Mouse (Mus musculus): ENCODE measurements around the gene Atf7ip2. TPM values are rescaled to one million over a fixed set of nuclear protein-coding genes. Genes with fewer than 3 reads are reported as not detected.

Gene Atf7ip2
- polyA plus RNA-seq, 1 experiment = not detected

DNA sequence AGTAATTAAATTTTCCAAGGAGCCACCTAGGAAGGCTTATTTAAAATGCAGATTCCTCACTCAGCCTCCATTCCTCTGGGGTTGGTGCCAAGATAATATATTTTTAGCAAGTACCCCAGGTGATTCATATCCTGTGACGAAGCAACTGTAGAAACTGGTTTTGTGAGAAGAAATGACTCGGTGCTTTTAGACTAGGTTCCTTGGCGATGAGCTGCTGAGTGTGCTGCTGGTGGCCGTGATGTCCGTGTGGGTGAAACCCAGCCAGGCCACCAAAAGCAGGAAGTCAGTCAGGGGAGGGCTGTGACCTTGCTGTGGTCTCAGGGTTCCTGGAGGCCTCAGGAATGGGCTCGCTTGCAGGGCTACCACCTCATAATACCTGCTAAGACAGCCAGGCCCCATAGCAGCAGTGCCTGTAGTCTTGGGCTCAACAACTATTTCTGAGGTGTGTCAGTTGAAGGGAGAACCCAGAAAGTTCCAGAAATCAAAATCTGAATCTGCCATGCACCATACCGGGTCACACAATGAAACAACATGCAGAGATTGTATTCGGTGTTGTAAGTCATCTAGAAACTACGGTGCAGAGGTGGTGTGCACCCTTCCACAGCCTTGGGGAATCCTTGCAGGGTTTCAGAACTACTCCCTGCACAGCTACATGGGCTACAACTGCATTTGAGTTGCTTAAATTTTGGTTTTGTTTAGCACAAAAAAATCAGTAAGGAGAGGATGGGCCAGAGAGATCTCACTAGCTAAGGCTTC is 94.2 kb downstream of the Atf7ip2 start:
- DNase-seq = no peak
- Histone ChIP-seq H3K36me3 (ENCODE audit: control insufficient read depth, insufficient read depth, low read length) (no peaks in the 10 kb centered on the region), H3K4me3 (ENCODE audit: control insufficient read depth, insufficient read depth, low read length) (no peak overlapping the region), H3K27me3 (ENCODE audit: control insufficient read depth, insufficient read depth, low read length) (no peaks in the 10 kb centered on the region), H3K4me1 (replicated peaks; ENCODE audit: control insufficient read depth, insufficient read depth, low read length) (peaks cover 23% of the 10 kb centered on the region), H3K27ac (ENCODE audit: control insufficient read depth, insufficient read depth, low read length) (no peak overlapping the region)
- TF ChIP-seq POLR2A (IDR thresholded peaks at IDR 0.05; ENCODE audit: control insufficient read depth, extremely low read depth, insufficient read depth, low read length, poor library complexity) (no peak), CTCF (IDR thresholded peaks at IDR 0.05; ENCODE audit: borderline replicate concordance, control insufficient read depth, extremely low read depth, insufficient read depth, low read length, poor library complexity) (no peak)
- 32% methylated on average over 9 of the region's 9 CpGs for WGBS

GRCm38 (mm10) chr16:10288115-10288514 is 95.6 kb downstream of the Atf7ip2 start:
- Histone ChIP-seq H3K4me3 (ENCODE audit: control insufficient read depth, insufficient read depth, low read length) (no peak overlapping the region), H3K4me1 (replicated peaks; ENCODE audit: control insufficient read depth, insufficient read depth, low read length) (peaks cover 23% of the 10 kb centered on the region), H3K36me3 (ENCODE audit: control insufficient read depth, insufficient read depth, low read length) (no peaks in the 10 kb centered on the region), H3K27me3 (ENCODE audit: control insufficient read depth, insufficient read depth, low read length) (no peaks in the 10 kb centered on the region), H3K27ac (ENCODE audit: control insufficient read depth, insufficient read depth, low read length) (no peak overlapping the region)
- DNase-seq = no peak
- 93% methylated on average over 6 of the region's 6 CpGs for WGBS
- TF ChIP-seq CTCF (IDR thresholded peaks at IDR 0.05; ENCODE audit: borderline replicate concordance, control insufficient read depth, extremely low read depth, insufficient read depth, low read length, poor library complexity) (no peak), POLR2A (IDR thresholded peaks at IDR 0.05; ENCODE audit: control insufficient read depth, extremely low read depth, insufficient read depth, low read length, poor library complexity) (no peak)

- H3K36me3 ChIP-seq (ENCODE audit: control insufficient read depth, insufficient read depth, low read length) = no peaks in the 10 kb centered on the region
- no peak for DNase-seq
- no peak overlapping the region for H3K4me3 ChIP-seq (ENCODE audit: control insufficient read depth, insufficient read depth, low read length)
- no peaks in the 10 kb centered on the region for H3K4me1 ChIP-seq (replicated peaks; ENCODE audit: control insufficient read depth, insufficient read depth, low read length)
- WGBS = 81% methylated on average over 10 of the region's 10 CpGs
- TF ChIP-seq POLR2A (IDR thresholded peaks at IDR 0.05; ENCODE audit: control insufficient read depth, extremely low read depth, insufficient read depth, low read length, poor library complexity) = no peak
- TF ChIP-seq CTCF (IDR thresholded peaks at IDR 0.05; ENCODE audit: borderline replicate concordance, control insufficient read depth, extremely low read depth, insufficient read depth, low read length, poor library complexity) = no peak
- H3K27me3 ChIP-seq (ENCODE audit: control insufficient read depth, insufficient read depth, low read length) = no peaks in the 10 kb centered on the region
- H3K27ac ChIP-seq (ENCODE audit: control insufficient read depth, insufficient read depth, low read length) = no peak overlapping the region
These were observed 105.5 kb downstream of the Atf7ip2 start for GRCm38 (mm10) chr16:10297696-10298644.

- no peak for TF ChIP-seq CTCF (IDR thresholded peaks at IDR 0.05; ENCODE audit: borderline replicate concordance, control insufficient read depth, extremely low read depth, insufficient read depth, low read length, poor library complexity)
- TF ChIP-seq POLR2A (IDR thresholded peaks at IDR 0.05; ENCODE audit: control insufficient read depth, extremely low read depth, insufficient read depth, low read length, poor library complexity) = no peak
- Histone ChIP-seq H3K27me3 (ENCODE audit: control insufficient read depth, insufficient read depth, low read length) (no peaks in the 10 kb centered on the region), H3K27ac (ENCODE audit: control insufficient read depth, insufficient read depth, low read length) (no peak overlapping the region), H3K4me1 (replicated peaks; ENCODE audit: control insufficient read depth, insufficient read depth, low read length) (no peaks in the 10 kb centered on the region), H3K36me3 (ENCODE audit: control insufficient read depth, insufficient read depth, low read length) (no peaks in the 10 kb centered on the region), H3K4me3 (ENCODE audit: control insufficient read depth, insufficient read depth, low read length) (no peak overlapping the region)
- DNase-seq = no peak
- whole genome bisulfite sequencing = 85% methylated on average over 8 of the region's 8 CpGs
These were observed 107.1 kb downstream of the Atf7ip2 start for GRCm38 (mm10) chr16:10299637-10300036.

GRCm38 (mm10) chr16:10300231-10301186 is 108.0 kb downstream of the Atf7ip2 start:
- H3K27ac ChIP-seq (ENCODE audit: control insufficient read depth, insufficient read depth, low read length) = no peak overlapping the region
- WGBS = 85% methylated on average over 3 of the region's 3 CpGs
- no peaks in the 10 kb centered on the region for H3K4me1 ChIP-seq (replicated peaks; ENCODE audit: control insufficient read depth, insufficient read depth, low read length)
- no peak overlapping the region for H3K4me3 ChIP-seq (ENCODE audit: control insufficient read depth, insufficient read depth, low read length)
- TF ChIP-seq CTCF (IDR thresholded peaks at IDR 0.05; ENCODE audit: borderline replicate concordance, control insufficient read depth, extremely low read depth, insufficient read depth, low read length, poor library complexity) (no peak), POLR2A (IDR thresholded peaks at IDR 0.05; ENCODE audit: control insufficient read depth, extremely low read depth, insufficient read depth, low read length, poor library complexity) (no peak)
- H3K27me3 ChIP-seq (ENCODE audit: control insufficient read depth, insufficient read depth, low read length) = no peaks in the 10 kb centered on the region
- H3K36me3 ChIP-seq (ENCODE audit: control insufficient read depth, insufficient read depth, low read length) = no peaks in the 10 kb centered on the region
- DNase-seq = no peak

Other genes with a start within 250 kb of the Atf7ip2 start
- gene Grin2a, start 197.2 kb upstream of the Atf7ip2 start, polyA plus RNA-seq (2012; rRNA removed) = 0.05 TPM in 1 of 2 replicates, not detected in the other
- 0.29 and 0.49 TPM in 2 replicates for gene Rpl39l, start 22.5 kb upstream of the Atf7ip2 start, polyA plus RNA-seq (2012; rRNA removed)
- 12.9 and 20.0 TPM in 2 replicates for gene Emp2, start 121.3 kb downstream of the Atf7ip2 start, polyA plus RNA-seq (2012; rRNA removed)
- gene Tekt5, start 202.8 kb downstream of the Atf7ip2 start, polyA plus RNA-seq (2012; rRNA removed) = 1.4 and 1.7 TPM in 2 replicates
- gene Nubp1, start 219.2 kb downstream of the Atf7ip2 start, polyA plus RNA-seq (2012; rRNA removed) = 62.3 and 67.4 TPM in 2 replicates

Data from thymus, adult 2 months (tissue).